Mouse (Mus musculus) embryonic fibroblast, embryonic 13.5 days (primary cell): ENCODE data around the gene Ndst2. TPM values are rescaled to one million over a fixed set of nuclear protein-coding genes. Genes with fewer than 3 reads are reported as not detected.

ENCODE experiments used
- H3K27ac ChIP-seq: 2 replicates; pipeline ENCODE4 v1.5.1; 2012; ENCODE audit warnings: low read length, control low read depth, inconsistent platforms; ENCODE audit not compliant: insufficient read depth
- H3K4me1 ChIP-seq: 2 replicates; pipeline ENCODE4 v1.6.1; 2011; ENCODE audit warnings: low read length; ENCODE audit not compliant: control insufficient read depth, insufficient read depth
- H3K4me3 ChIP-seq: 2 replicates; pipeline ENCODE4 v1.5.1; 2011; ENCODE audit warnings: mild to moderate bottlenecking, control low read depth, low read length; ENCODE audit not compliant: insufficient read depth
- CTCF ChIP-seq: IDR thresholded peaks from 2 replicates; pipeline ENCODE4 v1.5.1; 2011; ENCODE audit warnings: mild to moderate bottlenecking, control low read depth, low read length, moderate library complexity, borderline replicate concordance; ENCODE audit not compliant: insufficient read depth
- POLR2A ChIP-seq: IDR thresholded peaks from 2 replicates; pipeline ENCODE4 v1.6.1; 2011; ENCODE audit warnings: low read depth, mild to moderate bottlenecking, control low read depth, low read length, moderate library complexity
- polyA plus RNA-seq: library from polyadenylated mRNA; stranded (reverse); fragments of >200 nt; gene quantifications from 2 replicates; pipeline ENCODE4 v1.2.4, GENCODE M21; 2011; ENCODE audit warnings: low read depth; ENCODE audit not compliant: missing spikeins, insufficient read length

Ndst2 gene
- polyA plus RNA-seq, 1 experiment: 27.3 TPM

GRCm38 (mm10) chr14:20702741-20703381 lies 31.5 kb downstream of the Ndst2 start, which contains the start of gene Chchd1:
Gene Chchd1, plus strand, starts transcription at chr14:20703006.
- peaks cover 6% of the 10 kb centered on the region for H3K4me1 ChIP-seq
- H3K27ac ChIP-seq: peak within 1 kb of the TSS; percentile 92
- no peak for TF ChIP-seq CTCF
- TF ChIP-seq POLR2A: peak; percentile 74
- H3K4me3 ChIP-seq: peak within 1 kb of the TSS; percentile 77

GRCm38 (mm10) chr14:20702096-20702740 lies 32.1 kb downstream of the Ndst2 start:
- TF ChIP-seq CTCF: no peak
- TF ChIP-seq POLR2A: no peak
- Histone ChIP-seq H3K4me1 (peaks cover 6% of the 10 kb centered on the region), H3K27ac (peak overlapping the region; percentile 92), H3K4me3 (peak overlapping the region; percentile 77)

- Histone ChIP-seq H3K27ac (peak overlapping the region; percentile 92), H3K4me1 (peaks cover 6% of the 10 kb centered on the region), H3K4me3 (peak overlapping the region; percentile 77)
- TF ChIP-seq POLR2A (no peak), CTCF (no peak)
Measured at GRCm38 (mm10) chr14:20701554-20701953, 32.8 kb downstream of the Ndst2 start.

GRCm38 (mm10) chr14:20700362-20700761 lies 34.0 kb downstream of the Ndst2 start:
- Histone ChIP-seq H3K27ac (no peak overlapping the region), H3K4me3 (no peak overlapping the region), H3K4me1 (peaks cover 8% of the 10 kb centered on the region)
- no peak for TF ChIP-seq CTCF
- TF ChIP-seq POLR2A: no peak

GRCm38 (mm10) chr14:20698515-20698914 lies 35.8 kb downstream of the Ndst2 start:
- Histone ChIP-seq H3K27ac (no peak overlapping the region), H3K4me1 (peaks cover 8% of the 10 kb centered on the region), H3K4me3 (no peak overlapping the region)
- no peak for TF ChIP-seq CTCF
- no peak for TF ChIP-seq POLR2A

- Histone ChIP-seq H3K4me1 (peaks cover 8% of the 10 kb centered on the region), H3K4me3 (peak overlapping the region; percentile 50), H3K27ac (0 out of 2 replicates have a peak overlapping the region, but pooled peaks have one; percentile 14)
- TF ChIP-seq CTCF (no peak), POLR2A (no peak)
Measured at GRCm38 (mm10) chr14:20696986-20697385, 37.4 kb downstream of the Ndst2 start.

GRCm38 (mm10) chr14:20695761-20696520 lies 38.4 kb downstream of the Ndst2 start:
- H3K4me3 ChIP-seq: peak overlapping the region; percentile 50
- TF ChIP-seq CTCF (no peak), POLR2A (no peak)
- peak overlapping the region; percentile 10; the same call in 1 of the 2 replicates for H3K27ac ChIP-seq
- peaks cover 8% of the 10 kb centered on the region for H3K4me1 ChIP-seq

GRCm38 (mm10) chr14:20694884-20695760 lies 39.2 kb downstream of the Ndst2 start, which contains the start of gene Fut11:
Gene Fut11, plus strand, starts transcription at chr14:20694968.
- TF ChIP-seq POLR2A (peak; percentile 75), CTCF (no peak)
- Histone ChIP-seq H3K4me1 (peaks cover 5% of the 10 kb centered on the region), H3K27ac (peak within 1 kb of the TSS; percentile 80), H3K4me3 (peak within 1 kb of the TSS; percentile 50)

GRCm38 (mm10) chr14:20694185-20694883 lies 40.0 kb downstream of the Ndst2 start:
- Histone ChIP-seq H3K4me1 (peaks cover 5% of the 10 kb centered on the region), H3K27ac (no peak overlapping the region), H3K4me3 (peak overlapping the region; percentile 50)
- TF ChIP-seq POLR2A: no peak
- no peak for TF ChIP-seq CTCF
